ENCODE assay signal across 21 mouse cellular contexts in the genomic region with DNA sequence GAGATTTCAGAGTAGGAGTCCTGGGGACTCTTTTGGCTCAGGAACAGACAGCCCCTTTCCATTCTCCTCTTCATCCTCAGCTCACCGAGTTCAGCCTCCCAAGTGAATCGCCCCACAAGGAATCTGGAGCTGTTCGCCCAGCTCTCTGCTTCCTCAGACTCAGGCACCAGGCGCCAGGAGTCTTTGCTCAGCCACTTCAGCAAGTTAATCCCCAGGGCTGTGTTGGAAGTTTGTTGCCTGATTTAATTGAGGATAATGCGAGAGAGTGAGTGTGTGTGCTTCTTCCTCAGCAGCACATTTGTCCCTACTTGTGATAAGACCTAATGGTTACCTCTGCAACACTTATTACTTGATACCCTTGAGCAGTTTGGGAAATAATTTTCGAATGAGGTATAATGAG.
DNase-seq lines count a peak whose midpoint lies in the region; ATAC-seq and TF ChIP-seq lines count a peak whose summit lies in the region.
"Had no signal": no experiment of that assay in that cellular context is flagged by ENCODE, and none has a peak within 500 bp of the region (broad histone marks: within the 10 kb centered on the region; RNA-seq: fewer than 3 reads in every experiment).

No protein-coding gene starts in this region.

- intact Hi-C loops in heart, postnatal 14 days (cut with DNase I), result loop anchor here (5.0 kb wide), 1 partner anchor 165 kb away; no protein-coding TSS in a partner anchor
- intact Hi-C loops in heart, postnatal 10 days (cut with DNase I), result loop anchor here (5.0 kb wide), 1 partner anchor 90 kb away; no protein-coding TSS in a partner anchor

- H3K27ac ChIP-seq in stomach, postnatal 0 days (replicated peaks), result peak overlapping the region; percentile 63
- H3K27ac ChIP-seq: forebrain, embryonic 13.5 days; hindbrain, postnatal 0 days; kidney, postnatal 0 days; macrophage; neural tube, embryonic 15.5 days had no signal

- WGBS in stomach, postnatal 0 days, result 34% methylated on average over 6 of the region's 6 CpGs

- no peak overlapping the region for H3K4me2 ChIP-seq in stomach, postnatal 0 days (replicated peaks; ENCODE audit: low read depth)
- H3K4me2 ChIP-seq: forebrain, embryonic 13.5 days; midbrain, embryonic 11.5 days; neural tube, embryonic 15.5 days had no signal

- no peak for TF ChIP-seq EP300 in stomach, postnatal 0 days (optimal IDR thresholded peaks at IDR 0.05)

- H3K9ac ChIP-seq in stomach, postnatal 0 days (ENCODE audit: low read length), result no peak overlapping the region; the same call in 1 of the 2 replicates
- H3K9ac ChIP-seq: forebrain, embryonic 13.5 days; liver, postnatal 0 days; neural tube, embryonic 15.5 days had no signal

- H3K9me3 ChIP-seq in stomach, postnatal 0 days (ENCODE audit: control insufficient read depth, low read length), result no peaks in the 10 kb centered on the region
- H3K9me3 ChIP-seq: forebrain, embryonic 13.5 days; neural tube, embryonic 15.5 days had no signal

- no peaks in the 10 kb centered on the region for H3K36me3 ChIP-seq in stomach, postnatal 0 days (ENCODE audit: control insufficient read depth, insufficient read depth, low read length)
- H3K36me3 ChIP-seq: neural tube, embryonic 15.5 days had no signal

- no peak for ATAC-seq in stomach, postnatal 0 days (ENCODE audit: low FRiP score, low TSS enrichment)
- ATAC-seq in granulocyte monocyte progenitor cell, adult 5-6 weeks (replicated peaks; ENCODE audit: poor library complexity, severe bottlenecking), result no peak
- ATAC-seq: forebrain, embryonic 13.5 days; hindbrain, postnatal 0 days; liver, postnatal 0 days had no signal

- no peaks in the 10 kb centered on the region; the same call in 1 of the 2 replicates for H3K4me1 ChIP-seq in stomach, postnatal 0 days (replicated peaks; ENCODE audit: control insufficient read depth, insufficient read depth)
- H3K4me1 ChIP-seq: forebrain, embryonic 13.5 days; neural tube, embryonic 15.5 days had no signal

- no peak overlapping the region for H3K4me3 ChIP-seq in stomach, postnatal 0 days (ENCODE audit: low read depth, low read length)
- H3K4me3 ChIP-seq: forebrain, embryonic 13.5 days; myocyte; neural tube, embryonic 15.5 days had no signal

- no peak for TF ChIP-seq CTCF in stomach, postnatal 0 days (IDR thresholded peaks at IDR 0.05; ENCODE audit: low read depth)

- peak; percentile 47 to 59 for DNase-seq in heart, adult 9 months (ENCODE audit: low spot score in 2 of 2)
- DNase-seq in heart, postnatal 14 days, result no peak
- peak; percentile 2 for DNase-seq in thymus, postnatal 4 days
- DNase-seq in thymus, adult 18-20 months, result no peak
- peak; percentile 45 to 48 for DNase-seq in heart, postnatal 10 days
- no peak for DNase-seq in stomach, postnatal 0 days (ENCODE audit: low spot score)
- DNase-seq in layer of hippocampus, postnatal 25 days (ENCODE audit: extremely low spot score in 1 of 2, low spot score in 1 of 2), result no peak
- DNase-seq: adrenal gland, postnatal 25 days; cerebellum, adult 2 months; kidney, adult 11 months; liver; liver, postnatal 0 days; right cerebral cortex, postnatal 4 days had no signal

- H3K27me3 ChIP-seq in stomach, postnatal 0 days (ENCODE audit: control insufficient read depth, insufficient read depth, low read length), result no peaks in the 10 kb centered on the region
- H3K27me3 ChIP-seq: forebrain, embryonic 13.5 days; neural tube, embryonic 15.5 days had no signal

Comparison
In these comparisons a context has a peak if more than half of its experiments do, and no peak if none do; other contexts are left out.
1. DNase-seq: peak in heart, adult 9 months (2 of 2), thymus, postnatal 4 days (single experiment) and heart, postnatal 10 days (2 of 2); none in heart, postnatal 14 days (0 of 2), thymus, adult 18-20 months (0 of 2), stomach, postnatal 0 days (single experiment) and layer of hippocampus, postnatal 25 days (0 of 2).